Mouse (Mus musculus): ENCODE results near the gene Stag1. TPM values are rescaled to one million over a fixed set of nuclear protein-coding genes. Genes with fewer than 3 reads are reported as not detected.

Stag1 gene
- 34.1 and 47.9 TPM in 2 replicates for total RNA-seq (2012; rRNA removed)

- DNase-seq (ENCODE audit: low read depth, low spot score): no peak
- H3K4me3 ChIP-seq (ENCODE audit: insufficient read depth in 1 of 2, low read depth in 1 of 2, low read length in 2 of 2, poor library complexity in 1 of 2, severe bottlenecking in 1 of 2): peak within 1 kb of the TSS; percentile 35 to 53; a peak in 3 of 4 replicates
- peak within 1 kb of the TSS; percentile 23; the same call in 1 of the 2 replicates for H3K9ac ChIP-seq (ENCODE audit: insufficient read depth, low read depth, low read length, poor library complexity, severe bottlenecking)
- H3K27ac ChIP-seq (ENCODE audit: insufficient read depth, low read depth, low read length, poor library complexity, severe bottlenecking): no peak within 1 kb of the TSS
- H3K4me1 ChIP-seq (ENCODE audit: control insufficient read depth in 2 of 2, insufficient read depth in 2 of 2, low read length in 2 of 2, poor library complexity in 1 of 2): peaks cover 0 to 5% of the 10 kb centered on the region in 2 experiments; a peak in 2 of 4 replicates
- in situ Hi-C loops (cut with MboI; ENCODE audit: low sequenced_read_pairs in 2 of 2, unreplicated experiment in 2 of 2): no loop called here
- H3K9me3 ChIP-seq (ENCODE audit: control insufficient read depth, insufficient read depth, low read depth, low read length): no peaks in the 10 kb centered on the region
- no peaks in the 10 kb centered on the region for H3K36me3 ChIP-seq (ENCODE audit: control insufficient read depth, insufficient read depth, low read length, poor library complexity, severe bottlenecking)
- TF ChIP-seq ZNF384 (IDR thresholded peaks at IDR 0.05; ENCODE audit: low read depth, low read length) (no peak), MAFK (IDR thresholded peaks at IDR 0.05; ENCODE audit: insufficient read depth, low read depth, low read length) (no peak), ZC3H11A (IDR thresholded peaks at IDR 0.05; ENCODE audit: borderline replicate concordance, low read depth, low read length) (no peak), HCFC1 (IDR thresholded peaks at IDR 0.05; ENCODE audit: borderline replicate concordance, insufficient read depth, low read length) (no peak), CHD2 (IDR thresholded peaks at IDR 0.05; ENCODE audit: low read depth, low read length) (no peak)
Observed at GRCm38 (mm10) chr9:100597546-100597945, at the start of gene Stag1. Gene Stag1, plus strand, starts transcription at chr9:100597798.

DNA sequence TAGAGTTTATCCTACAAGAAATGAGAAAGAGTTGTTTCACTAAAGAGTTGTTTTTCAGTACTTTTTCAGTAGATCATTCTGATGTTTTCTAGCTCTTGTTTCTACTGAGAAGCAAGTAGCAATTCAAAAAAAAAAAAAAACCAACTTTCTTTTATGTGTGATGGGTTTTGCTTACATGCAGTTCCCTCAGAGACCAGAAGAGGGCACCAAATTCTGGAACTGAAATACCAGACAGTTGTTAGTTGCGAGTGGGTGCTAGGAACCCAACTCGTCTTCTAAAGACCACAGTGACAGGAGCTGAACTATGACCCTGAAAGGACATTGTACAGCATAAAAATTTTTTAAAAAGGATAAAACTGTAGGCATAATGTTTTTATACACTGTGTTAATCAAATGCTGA is 49.3 kb upstream of the Stag1 start:
- no peak for DNase-seq (ENCODE audit: low read depth, low spot score)
- in situ Hi-C loops (cut with MboI; ENCODE audit: low sequenced_read_pairs in 2 of 2, unreplicated experiment in 2 of 2): no loop called here
- no peak overlapping the region for H3K4me3 ChIP-seq (ENCODE audit: insufficient read depth in 1 of 2, low read depth in 1 of 2, low read length in 2 of 2, poor library complexity in 1 of 2, severe bottlenecking in 1 of 2)
- no peak overlapping the region for H3K9ac ChIP-seq (ENCODE audit: insufficient read depth, low read depth, low read length, poor library complexity, severe bottlenecking)
- TF ChIP-seq ZNF384 (IDR thresholded peaks at IDR 0.05; ENCODE audit: low read depth, low read length): peak; percentile 95
- TF ChIP-seq CHD2 (IDR thresholded peaks at IDR 0.05; ENCODE audit: low read depth, low read length): no peak
- TF ChIP-seq MAFK (IDR thresholded peaks at IDR 0.05; ENCODE audit: insufficient read depth, low read depth, low read length): no peak
- TF ChIP-seq HCFC1 (IDR thresholded peaks at IDR 0.05; ENCODE audit: borderline replicate concordance, insufficient read depth, low read length): no peak
- TF ChIP-seq ZC3H11A (IDR thresholded peaks at IDR 0.05; ENCODE audit: borderline replicate concordance, low read depth, low read length): peak; percentile 8; the same call in 1 of the 2 replicates
- peaks cover 0 to 2% of the 10 kb centered on the region in 2 experiments; a peak in 2 of 4 replicates for H3K4me1 ChIP-seq (ENCODE audit: control insufficient read depth in 2 of 2, insufficient read depth in 2 of 2, low read length in 2 of 2, poor library complexity in 1 of 2)
- H3K27ac ChIP-seq (ENCODE audit: insufficient read depth, low read depth, low read length, poor library complexity, severe bottlenecking): no peak overlapping the region
- no peaks in the 10 kb centered on the region; the same call in 1 of the 2 replicates for H3K9me3 ChIP-seq (ENCODE audit: control insufficient read depth, insufficient read depth, low read depth, low read length)
- no peaks in the 10 kb centered on the region for H3K36me3 ChIP-seq (ENCODE audit: control insufficient read depth, insufficient read depth, low read length, poor library complexity, severe bottlenecking)

DNA sequence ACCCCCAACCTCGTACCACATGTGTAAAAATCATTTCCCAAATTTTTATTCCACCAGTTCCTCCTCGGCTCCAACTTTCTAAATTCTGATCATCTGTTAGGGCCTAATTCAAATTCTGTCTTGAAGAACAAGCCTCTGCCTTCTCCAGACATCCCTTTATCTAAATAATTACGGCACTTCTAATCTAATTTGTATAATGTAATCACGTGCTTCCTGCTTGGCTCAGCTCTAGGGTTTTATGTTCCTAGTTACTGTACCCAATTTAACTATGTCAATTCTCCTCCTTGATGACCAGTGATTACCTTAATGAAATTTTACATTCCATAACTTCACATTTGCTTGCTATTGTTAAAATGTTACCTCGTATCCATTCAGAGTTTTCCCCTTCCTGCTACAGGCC is 41.9 kb upstream of the Stag1 start:
- no peaks in the 10 kb centered on the region; the same call in 1 of the 2 replicates for H3K9me3 ChIP-seq (ENCODE audit: control insufficient read depth, insufficient read depth, low read depth, low read length)
- DNase-seq (ENCODE audit: low read depth, low spot score): no peak
- H3K4me3 ChIP-seq (ENCODE audit: insufficient read depth in 1 of 2, low read depth in 1 of 2, low read length in 2 of 2, poor library complexity in 1 of 2, severe bottlenecking in 1 of 2): no peak overlapping the region
- no peak overlapping the region for H3K9ac ChIP-seq (ENCODE audit: insufficient read depth, low read depth, low read length, poor library complexity, severe bottlenecking)
- H3K27ac ChIP-seq (ENCODE audit: insufficient read depth, low read depth, low read length, poor library complexity, severe bottlenecking): no peak overlapping the region
- TF ChIP-seq HCFC1 (IDR thresholded peaks at IDR 0.05; ENCODE audit: borderline replicate concordance, insufficient read depth, low read length): no peak
- H3K4me1 ChIP-seq (ENCODE audit: control insufficient read depth in 2 of 2, insufficient read depth in 2 of 2, low read length in 2 of 2, poor library complexity in 1 of 2): no peaks in the 10 kb centered on the region
- in situ Hi-C loops (cut with MboI; ENCODE audit: low sequenced_read_pairs in 2 of 2, unreplicated experiment in 2 of 2): no loop called here
- H3K36me3 ChIP-seq (ENCODE audit: control insufficient read depth, insufficient read depth, low read length, poor library complexity, severe bottlenecking): no peaks in the 10 kb centered on the region

- H3K9ac ChIP-seq (ENCODE audit: insufficient read depth, low read depth, low read length, poor library complexity, severe bottlenecking): no peak overlapping the region
- DNase-seq (ENCODE audit: low read depth, low spot score): no peak
- no peak overlapping the region for H3K4me3 ChIP-seq (ENCODE audit: insufficient read depth in 1 of 2, low read depth in 1 of 2, low read length in 2 of 2, poor library complexity in 1 of 2, severe bottlenecking in 1 of 2)
- no peak overlapping the region for H3K27ac ChIP-seq (ENCODE audit: insufficient read depth, low read depth, low read length, poor library complexity, severe bottlenecking)
- no peaks in the 10 kb centered on the region for H3K4me1 ChIP-seq (ENCODE audit: control insufficient read depth in 2 of 2, insufficient read depth in 2 of 2, low read length in 2 of 2, poor library complexity in 1 of 2)
- H3K36me3 ChIP-seq (ENCODE audit: control insufficient read depth, insufficient read depth, low read length, poor library complexity, severe bottlenecking): no peaks in the 10 kb centered on the region
- TF ChIP-seq MAFK (IDR thresholded peaks at IDR 0.05; ENCODE audit: insufficient read depth, low read depth, low read length) (no peak), ZC3H11A (IDR thresholded peaks at IDR 0.05; ENCODE audit: borderline replicate concordance, low read depth, low read length) (no peak), HCFC1 (IDR thresholded peaks at IDR 0.05; ENCODE audit: borderline replicate concordance, insufficient read depth, low read length) (no peak), ZNF384 (IDR thresholded peaks at IDR 0.05; ENCODE audit: low read depth, low read length) (no peak), CHD2 (IDR thresholded peaks at IDR 0.05; ENCODE audit: low read depth, low read length) (no peak)
- in situ Hi-C loops (cut with MboI; ENCODE audit: low sequenced_read_pairs in 2 of 2, unreplicated experiment in 2 of 2): no loop called here
- no peaks in the 10 kb centered on the region for H3K9me3 ChIP-seq (ENCODE audit: control insufficient read depth, insufficient read depth, low read depth, low read length)
Observed at GRCm38 (mm10) chr9:100558023-100558573, 39.5 kb upstream of the Stag1 start.

GRCm38 (mm10) chr9:100558991-100559390 is 38.6 kb upstream of the Stag1 start:
- no peaks in the 10 kb centered on the region for H3K4me1 ChIP-seq (ENCODE audit: control insufficient read depth in 2 of 2, insufficient read depth in 2 of 2, low read length in 2 of 2, poor library complexity in 1 of 2)
- DNase-seq (ENCODE audit: low read depth, low spot score): no peak
- TF ChIP-seq ZNF384 (IDR thresholded peaks at IDR 0.05; ENCODE audit: low read depth, low read length): no peak
- no peak for TF ChIP-seq ZC3H11A (IDR thresholded peaks at IDR 0.05; ENCODE audit: borderline replicate concordance, low read depth, low read length)
- no peak for TF ChIP-seq MAFK (IDR thresholded peaks at IDR 0.05; ENCODE audit: insufficient read depth, low read depth, low read length)
- no peak for TF ChIP-seq CHD2 (IDR thresholded peaks at IDR 0.05; ENCODE audit: low read depth, low read length)
- no peak for TF ChIP-seq HCFC1 (IDR thresholded peaks at IDR 0.05; ENCODE audit: borderline replicate concordance, insufficient read depth, low read length)
- no peak overlapping the region for H3K27ac ChIP-seq (ENCODE audit: insufficient read depth, low read depth, low read length, poor library complexity, severe bottlenecking)
- no peaks in the 10 kb centered on the region for H3K36me3 ChIP-seq (ENCODE audit: control insufficient read depth, insufficient read depth, low read length, poor library complexity, severe bottlenecking)
- in situ Hi-C loops (cut with MboI; ENCODE audit: low sequenced_read_pairs in 2 of 2, unreplicated experiment in 2 of 2): no loop called here
- H3K9ac ChIP-seq (ENCODE audit: insufficient read depth, low read depth, low read length, poor library complexity, severe bottlenecking): no peak overlapping the region
- no peaks in the 10 kb centered on the region for H3K9me3 ChIP-seq (ENCODE audit: control insufficient read depth, insufficient read depth, low read depth, low read length)
- no peak overlapping the region for H3K4me3 ChIP-seq (ENCODE audit: insufficient read depth in 1 of 2, low read depth in 1 of 2, low read length in 2 of 2, poor library complexity in 1 of 2, severe bottlenecking in 1 of 2)
